Mouse (Mus musculus): ENCODE measurements around the gene G3bp1.
A peak's percentile ranks its signal among the peaks of the same experiment; 100 is the strongest.

Gene G3bp1

DNA sequence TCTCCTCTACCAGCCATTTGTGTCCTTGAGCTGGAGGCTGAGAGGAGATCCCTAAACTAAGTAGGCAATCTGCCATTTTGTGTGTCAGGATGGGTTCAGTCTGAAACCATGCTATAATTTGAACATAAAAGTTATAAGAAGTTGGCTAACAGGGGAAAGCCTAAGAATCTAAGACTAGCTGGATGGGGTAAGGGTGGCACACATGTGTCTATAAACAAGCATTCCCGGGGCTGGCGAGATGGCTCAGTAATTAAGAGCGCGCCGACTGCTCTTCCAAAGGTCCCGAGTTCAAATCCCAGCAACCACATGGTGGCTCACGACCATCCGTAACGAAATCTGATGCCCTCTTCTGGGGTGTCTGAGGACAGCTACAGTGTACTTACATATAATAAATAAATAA, 7.3 kb upstream of the G3bp1 start:
- no peak for DNase-seq (ENCODE audit: extremely low read depth, insufficient read length, low spot score)

GRCm38 (mm10) chr11:55464707-55465106, 4.8 kb upstream of the G3bp1 start:
- DNase-seq (ENCODE audit: extremely low read depth, insufficient read length, low spot score), result no peak

GRCm38 (mm10) chr11:55465177-55465576, 4.3 kb upstream of the G3bp1 start:
- DNase-seq (ENCODE audit: extremely low read depth, insufficient read length, low spot score), result no peak

GRCm38 (mm10) chr11:55468012-55468411, 1.5 kb upstream of the G3bp1 start:
- DNase-seq (ENCODE audit: extremely low read depth, insufficient read length, low spot score), result peak; percentile 58

DNA sequence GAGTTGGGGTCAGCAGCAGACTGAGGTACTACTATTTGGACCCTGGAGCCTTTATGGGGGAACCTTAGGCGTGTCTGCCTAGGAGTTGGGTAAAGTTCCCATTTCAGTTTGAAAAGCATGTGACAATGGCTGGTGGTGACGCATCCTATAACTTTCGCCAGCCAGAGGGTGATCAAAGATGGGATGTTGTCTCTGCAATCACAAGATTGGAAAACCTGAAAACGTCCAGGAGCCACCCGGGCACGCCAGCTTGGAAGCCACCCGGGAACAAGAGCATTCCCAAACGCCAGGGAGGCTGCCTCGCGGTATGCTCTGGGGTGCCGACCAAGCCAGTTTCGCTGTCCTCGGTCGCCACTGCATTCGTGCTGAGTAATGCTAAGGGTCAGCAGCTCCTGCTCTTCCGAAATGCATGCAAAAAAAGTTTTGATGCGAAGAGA, 856 bp upstream of the G3bp1 start:
- no peak for DNase-seq (ENCODE audit: extremely low read depth, insufficient read length, low spot score)

DNA sequence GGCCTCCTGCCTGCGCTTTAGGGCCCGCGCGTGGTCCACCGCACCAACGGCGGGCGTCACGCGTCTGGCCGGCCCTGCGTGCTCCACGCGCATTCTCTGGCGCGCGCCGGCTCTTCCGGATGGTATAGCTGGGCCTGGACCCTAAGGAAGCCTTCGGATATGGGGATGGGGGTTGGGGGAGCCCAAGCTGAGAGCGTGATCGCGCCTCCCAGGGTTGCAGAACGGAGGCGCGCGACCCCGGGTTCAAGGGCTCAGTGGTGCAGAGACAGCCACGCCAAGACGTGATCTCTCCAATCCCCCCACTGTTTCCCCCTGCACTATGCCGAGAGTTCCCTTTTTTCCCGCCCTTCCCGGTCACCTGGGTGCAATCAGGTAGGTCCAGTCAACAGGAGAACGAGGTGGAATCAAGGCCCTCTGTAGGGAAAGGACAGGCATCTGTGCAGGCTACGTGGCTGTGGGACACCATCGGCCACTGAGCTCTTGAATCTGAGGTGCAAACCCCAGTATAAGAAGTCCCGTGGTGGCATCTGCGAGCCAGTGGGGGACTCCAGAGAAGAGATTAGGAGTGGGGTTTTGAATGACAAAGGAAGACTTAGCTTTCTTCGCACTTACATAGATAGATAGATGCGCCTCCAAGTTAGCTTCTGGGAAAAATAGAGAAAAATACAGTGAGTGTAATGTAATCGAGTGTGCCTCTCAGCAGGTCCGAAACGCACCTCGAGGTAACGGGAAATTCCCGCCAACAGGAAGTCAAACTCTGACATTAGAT, 622 bp downstream of the G3bp1 start:
- no peak for DNase-seq (ENCODE audit: extremely low read depth, insufficient read length, low spot score)

DNA sequence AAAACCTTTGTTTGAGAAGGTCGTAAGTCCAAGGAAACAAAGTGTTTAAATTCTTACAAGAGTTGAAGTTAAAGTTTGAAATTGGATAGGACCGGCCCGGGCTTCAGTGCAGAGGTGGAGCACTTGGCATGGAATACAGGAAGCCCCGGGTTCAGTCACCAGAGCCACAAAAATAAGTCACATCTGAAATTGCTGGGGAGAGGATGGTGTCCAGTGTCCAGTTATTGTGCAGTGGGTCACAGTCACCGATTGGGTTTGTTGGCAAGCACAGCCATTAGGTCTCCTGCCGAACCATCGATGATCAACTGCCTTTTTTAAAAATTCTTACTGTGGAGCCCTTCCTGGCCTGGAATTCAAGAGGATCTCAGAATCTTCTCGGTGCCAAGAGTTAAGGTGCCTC, 1.3 kb downstream of the G3bp1 start:
- DNase-seq (ENCODE audit: extremely low read depth, insufficient read length, low spot score), result no peak

GRCm38 (mm10) chr11:55471467-55471866, 2.0 kb downstream of the G3bp1 start:
- no peak for DNase-seq (ENCODE audit: extremely low read depth, insufficient read length, low spot score)

GRCm38 (mm10) chr11:55473219-55473618, 3.7 kb downstream of the G3bp1 start:
- DNase-seq (ENCODE audit: extremely low read depth, insufficient read length, low spot score), result no peak

DNA sequence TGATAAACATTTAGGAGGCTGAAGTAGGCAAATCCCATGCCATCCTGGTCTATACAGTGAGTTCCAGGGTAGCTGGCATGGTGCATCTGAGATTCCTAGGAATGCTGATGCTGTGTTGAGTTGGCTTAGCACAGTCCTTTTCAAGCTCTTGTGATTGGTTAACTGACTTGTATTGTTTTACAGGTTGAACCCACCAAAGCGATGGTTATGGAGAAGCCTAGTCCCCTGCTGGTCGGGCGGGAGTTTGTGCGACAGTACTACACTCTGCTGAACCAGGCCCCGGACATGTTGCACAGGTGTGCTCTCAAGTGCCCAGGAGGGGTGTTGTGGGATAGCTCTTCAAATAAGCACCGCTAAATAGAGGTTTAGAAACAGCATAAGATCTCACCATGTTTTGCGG, 16.0 kb downstream of the G3bp1 start:
- no peak for DNase-seq (ENCODE audit: extremely low read depth, insufficient read length, low spot score)

DNA sequence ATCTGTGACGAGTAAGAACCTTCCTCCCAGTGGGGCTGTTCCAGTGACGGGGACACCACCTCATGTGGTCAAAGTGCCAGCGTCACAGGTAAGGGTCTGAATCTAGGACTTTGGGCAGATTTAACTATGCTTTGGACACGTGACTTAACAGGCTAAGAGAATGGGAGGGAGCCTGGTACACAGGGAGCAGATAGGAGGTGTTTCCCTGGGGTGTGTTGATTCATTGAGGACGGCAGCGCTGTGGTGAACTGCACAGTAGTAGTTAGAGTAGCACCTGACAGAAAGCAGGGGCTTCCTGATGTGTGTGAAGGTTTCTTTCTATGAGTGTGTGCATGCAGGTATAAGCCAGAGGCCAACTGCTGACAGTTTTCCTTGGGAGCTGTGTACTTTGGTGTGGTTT, 26.7 kb downstream of the G3bp1 start:
- no peak for DNase-seq (ENCODE audit: extremely low read depth, insufficient read length, low spot score)

- DNase-seq (ENCODE audit: extremely low read depth, insufficient read length, low spot score), result peak; percentile 25
These were observed 28.4 kb downstream of the G3bp1 start for GRCm38 (mm10) chr11:55497885-55498284.

DNA sequence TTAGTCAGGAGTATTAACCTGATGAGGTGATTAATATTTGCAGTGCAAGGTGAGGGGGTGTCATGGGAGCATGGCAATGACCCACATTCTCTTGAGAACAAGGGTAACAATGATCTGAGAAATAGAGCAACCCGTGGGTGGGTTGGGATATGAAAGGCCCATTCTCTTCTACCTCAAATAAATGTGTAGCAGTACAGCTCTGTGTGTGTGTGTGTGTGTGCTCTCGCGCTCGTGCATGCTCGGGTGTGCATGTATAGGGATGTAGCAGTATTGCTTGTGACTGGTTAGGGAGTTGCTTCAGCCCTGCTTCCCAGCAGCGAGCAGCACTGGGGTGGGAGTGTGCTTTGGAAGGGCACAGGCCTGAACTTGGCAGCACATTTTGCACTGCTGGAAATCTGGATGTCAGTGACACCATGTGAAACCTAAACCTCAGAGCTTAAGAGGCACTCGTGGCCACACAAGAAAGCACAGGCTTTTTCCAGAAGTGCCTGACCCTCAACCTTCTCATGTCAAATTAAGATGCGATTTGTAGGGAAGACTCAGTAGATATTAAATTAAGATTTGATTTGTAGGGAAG, 32.6 kb downstream of the G3bp1 start:
- DNase-seq (ENCODE audit: extremely low read depth, insufficient read length, low spot score), result no peak

DNA sequence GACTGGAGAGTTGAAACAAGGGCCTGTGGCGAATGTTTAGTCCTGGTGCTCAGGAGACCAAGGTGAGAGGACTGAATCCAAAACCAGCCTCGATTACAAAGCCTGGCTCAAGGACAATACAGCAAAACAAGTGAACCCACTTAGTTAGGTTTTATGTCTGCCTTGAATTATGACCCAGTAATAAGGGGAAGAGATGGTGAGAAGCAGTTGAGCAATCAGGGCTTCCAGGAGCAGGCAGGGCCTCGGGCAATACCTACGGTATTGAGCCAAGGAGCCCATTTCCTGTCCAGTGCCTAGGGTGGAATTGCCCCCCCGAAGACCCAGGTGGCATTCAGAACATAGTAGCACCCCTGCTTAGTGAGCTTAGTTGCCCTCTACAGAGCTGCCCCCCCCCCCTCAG, 33.4 kb downstream of the G3bp1 start:
- no peak for DNase-seq (ENCODE audit: extremely low read depth, insufficient read length, low spot score)

DNA sequence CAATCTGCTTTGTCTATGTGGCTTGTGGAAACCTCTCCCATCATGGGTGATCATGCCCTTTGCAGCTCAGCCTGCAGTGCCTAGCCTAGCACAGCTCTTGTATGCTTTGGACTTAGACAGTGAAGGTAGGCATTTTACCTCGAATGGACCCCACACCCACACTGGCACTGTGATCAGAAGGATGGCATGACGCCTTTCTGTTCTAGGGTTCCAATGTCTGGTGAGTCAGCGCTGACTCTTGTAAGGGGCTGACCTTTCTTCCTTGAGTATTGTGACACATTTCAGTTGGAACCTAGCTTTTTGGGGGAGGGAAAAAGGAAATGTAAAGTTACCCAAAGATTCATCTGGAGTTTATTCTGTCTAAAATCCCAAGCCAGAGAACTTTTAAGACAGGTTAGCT, 36.0 kb downstream of the G3bp1 start:
- peak; percentile 39 for DNase-seq (ENCODE audit: extremely low read depth, insufficient read length, low spot score)

- no peak for DNase-seq (ENCODE audit: extremely low read depth, insufficient read length, low spot score)
These were observed 41.9 kb downstream of the G3bp1 start for GRCm38 (mm10) chr11:55511374-55511773.

GRCm38 (mm10) chr11:55517666-55518065, 48.2 kb downstream of the G3bp1 start:
- DNase-seq (ENCODE audit: extremely low read depth, insufficient read length, low spot score), result no peak

- DNase-seq (ENCODE audit: extremely low read depth, insufficient read length, low spot score), result peak; percentile 37
These were observed 49.6 kb downstream of the G3bp1 start for GRCm38 (mm10) chr11:55518806-55519674.

GRCm38 (mm10) chr11:55530741-55531140, 61.3 kb downstream of the G3bp1 start:
- no peak for DNase-seq (ENCODE audit: extremely low read depth, insufficient read length, low spot score)

DNA sequence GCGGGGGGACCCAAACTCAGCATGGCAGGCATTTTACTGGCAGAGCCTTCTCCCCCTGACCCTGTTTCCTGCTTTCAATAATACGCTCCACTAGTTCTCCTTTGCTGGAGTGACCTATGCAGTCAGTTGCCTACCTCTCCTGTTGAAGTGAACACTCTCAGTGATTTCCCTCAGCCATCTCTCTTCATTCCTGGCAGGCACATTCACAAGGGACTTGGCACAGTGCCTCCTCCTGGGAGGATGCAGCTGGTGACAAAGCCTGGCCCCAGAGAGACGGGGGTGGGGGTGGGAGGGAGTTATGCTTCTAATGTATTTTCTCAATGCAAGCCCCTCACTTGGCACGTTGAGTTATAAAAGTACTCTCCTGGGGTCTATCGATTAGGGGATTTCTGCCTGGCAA, 63.9 kb downstream of the G3bp1 start:
- no peak for DNase-seq (ENCODE audit: extremely low read depth, insufficient read length, low spot score)

DNA sequence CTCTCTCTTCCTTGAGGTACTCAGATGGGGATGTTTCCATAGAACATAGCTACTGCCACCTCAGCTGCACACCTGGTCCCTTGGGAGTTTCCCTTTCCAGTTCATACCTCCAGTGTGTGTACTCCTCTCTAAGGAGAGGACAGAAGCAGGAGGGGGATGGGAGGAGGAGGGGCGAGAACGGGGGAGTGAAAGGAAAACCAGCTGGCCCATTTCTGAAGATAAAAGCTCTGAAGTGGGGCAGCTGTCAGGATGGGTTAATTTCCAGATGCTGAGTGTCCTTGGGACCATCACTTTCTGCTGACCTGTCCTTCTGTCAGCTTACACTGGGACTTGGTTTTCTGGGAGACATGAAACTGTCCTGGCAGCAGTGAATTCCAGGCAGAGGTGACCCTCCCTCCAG, 65.3 kb downstream of the G3bp1 start:
- no peak for DNase-seq (ENCODE audit: extremely low read depth, insufficient read length, low spot score)

DNA sequence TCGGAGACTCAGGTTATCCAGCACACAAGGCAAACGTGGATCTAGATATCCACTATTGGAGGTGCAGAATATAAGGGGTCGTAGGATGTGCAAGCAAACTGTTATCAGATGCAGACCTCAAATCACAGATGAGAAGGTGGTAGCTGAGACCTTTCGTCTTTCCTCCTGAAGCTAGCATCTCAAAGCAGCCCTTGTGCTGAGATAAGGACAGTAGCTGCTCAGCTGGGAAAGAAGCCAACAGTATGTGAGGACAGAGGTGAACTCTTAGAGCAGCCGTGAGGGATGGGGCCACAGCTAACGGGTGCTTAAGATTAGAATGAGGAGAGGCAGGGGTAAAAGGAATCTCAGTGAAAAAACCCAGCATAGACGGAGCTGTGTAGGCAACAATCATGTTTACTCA, 72.6 kb downstream of the G3bp1 start:
- no peak for DNase-seq (ENCODE audit: extremely low read depth, insufficient read length, low spot score)
